Mouse (Mus musculus): ENCODE measurements around the gene Dnm3. TPM values are rescaled to one million over a fixed set of nuclear protein-coding genes. Genes with fewer than 3 reads are reported as not detected.

Dnm3 gene
- polyA plus RNA-seq, 1 experiment from 2014 or later, result 94.2 TPM

- Histone ChIP-seq H3K4me3 (ENCODE audit: low read depth, low read length) (no peak overlapping the region), H3K27ac (ENCODE audit: low read depth, low read length) (peak overlapping the region; percentile 25), H3K4me1 (ENCODE audit: control insufficient read depth, insufficient read depth, low read length) (peaks cover 23% of the 10 kb centered on the region), H3K36me3 (ENCODE audit: control insufficient read depth, insufficient read depth, low read length) (no peaks in the 10 kb centered on the region), H3K27me3 (ENCODE audit: control insufficient read depth, insufficient read depth, low read length) (no peaks in the 10 kb centered on the region), H3K9me3 (ENCODE audit: control insufficient read depth, low read length) (no peaks in the 10 kb centered on the region), H3K4me2 (ENCODE audit: low read depth, low read length) (no peak overlapping the region), H3K9ac (replicated peaks; ENCODE audit: low read depth, low read length) (no peak overlapping the region)
- 46% methylated on average over 14 of the region's 14 CpGs for WGBS
- ATAC-seq (ENCODE audit: low read depth), result no peak
These were observed 293.7 kb downstream of the Dnm3 start for GRCm38 (mm10) chr1:162184003-162184748.

GRCm38 (mm10) chr1:162183438-162183837 is 294.4 kb downstream of the Dnm3 start:
- Histone ChIP-seq H3K27me3 (ENCODE audit: control insufficient read depth, insufficient read depth, low read length) (no peaks in the 10 kb centered on the region), H3K9me3 (ENCODE audit: control insufficient read depth, low read length) (no peaks in the 10 kb centered on the region), H3K4me1 (ENCODE audit: control insufficient read depth, insufficient read depth, low read length) (peaks cover 23% of the 10 kb centered on the region), H3K36me3 (ENCODE audit: control insufficient read depth, insufficient read depth, low read length) (no peaks in the 10 kb centered on the region), H3K27ac (ENCODE audit: low read depth, low read length) (no peak overlapping the region), H3K4me3 (ENCODE audit: low read depth, low read length) (no peak overlapping the region), H3K4me2 (ENCODE audit: low read depth, low read length) (no peak overlapping the region), H3K9ac (replicated peaks; ENCODE audit: low read depth, low read length) (no peak overlapping the region)
- 55% methylated on average over 3 of the region's 3 CpGs for WGBS
- no peak for ATAC-seq (ENCODE audit: low read depth)

- no peaks in the 10 kb centered on the region for H3K9me3 ChIP-seq (ENCODE audit: control insufficient read depth, low read length)
- no peak overlapping the region for H3K4me2 ChIP-seq (ENCODE audit: low read depth, low read length)
- H3K9ac ChIP-seq (replicated peaks; ENCODE audit: low read depth, low read length), result no peak overlapping the region
- no peak for ATAC-seq (ENCODE audit: low read depth)
- WGBS, result 76% methylated on average over 7 of the region's 7 CpGs
- H3K36me3 ChIP-seq (ENCODE audit: control insufficient read depth, insufficient read depth, low read length), result no peaks in the 10 kb centered on the region
- no peaks in the 10 kb centered on the region for H3K27me3 ChIP-seq (ENCODE audit: control insufficient read depth, insufficient read depth, low read length)
- H3K4me3 ChIP-seq (ENCODE audit: low read depth, low read length), result no peak overlapping the region
- no peak overlapping the region for H3K27ac ChIP-seq (ENCODE audit: low read depth, low read length)
- peaks cover 11% of the 10 kb centered on the region for H3K4me1 ChIP-seq (ENCODE audit: control insufficient read depth, insufficient read depth, low read length)
These were observed 296.5 kb downstream of the Dnm3 start for GRCm38 (mm10) chr1:162181187-162181975.

- Histone ChIP-seq H3K36me3 (ENCODE audit: control insufficient read depth, insufficient read depth, low read length) (no peaks in the 10 kb centered on the region), H3K27me3 (ENCODE audit: control insufficient read depth, insufficient read depth, low read length) (no peaks in the 10 kb centered on the region), H3K4me2 (ENCODE audit: low read depth, low read length) (no peak overlapping the region), H3K9me3 (ENCODE audit: control insufficient read depth, low read length) (no peaks in the 10 kb centered on the region), H3K27ac (ENCODE audit: low read depth, low read length) (no peak overlapping the region), H3K9ac (replicated peaks; ENCODE audit: low read depth, low read length) (no peak overlapping the region), H3K4me1 (ENCODE audit: control insufficient read depth, insufficient read depth, low read length) (peaks cover 11% of the 10 kb centered on the region; the same call in 1 of the 2 replicates), H3K4me3 (ENCODE audit: low read depth, low read length) (no peak overlapping the region)
- WGBS, result 78% methylated on average over 7 of the region's 7 CpGs
- no peak for ATAC-seq (ENCODE audit: low read depth)
These were observed 297.4 kb downstream of the Dnm3 start for GRCm38 (mm10) chr1:162180451-162180850.

- no peaks in the 10 kb centered on the region for H3K36me3 ChIP-seq (ENCODE audit: control insufficient read depth, insufficient read depth, low read length)
- H3K4me3 ChIP-seq (ENCODE audit: low read depth, low read length), result no peak overlapping the region
- 88% methylated on average over 4 of the region's 4 CpGs for WGBS
- no peak overlapping the region for H3K4me2 ChIP-seq (ENCODE audit: low read depth, low read length)
- H3K9me3 ChIP-seq (ENCODE audit: control insufficient read depth, low read length), result no peaks in the 10 kb centered on the region
- H3K27ac ChIP-seq (ENCODE audit: low read depth, low read length), result no peak overlapping the region
- no peaks in the 10 kb centered on the region for H3K27me3 ChIP-seq (ENCODE audit: control insufficient read depth, insufficient read depth, low read length)
- H3K9ac ChIP-seq (replicated peaks; ENCODE audit: low read depth, low read length), result no peak overlapping the region
- H3K4me1 ChIP-seq (ENCODE audit: control insufficient read depth, insufficient read depth, low read length), result peaks cover 9% of the 10 kb centered on the region; the same call in 1 of the 2 replicates
- no peak for ATAC-seq (ENCODE audit: low read depth)
These were observed 298.4 kb downstream of the Dnm3 start for GRCm38 (mm10) chr1:162179401-162179800.

GRCm38 (mm10) chr1:162172806-162173205 is 305.0 kb downstream of the Dnm3 start:
- no peaks in the 10 kb centered on the region for H3K27me3 ChIP-seq (ENCODE audit: control insufficient read depth, insufficient read depth, low read length)
- ATAC-seq (ENCODE audit: low read depth), result no peak

GRCm38 (mm10) chr1:162163687-162164484 is 313.9 kb downstream of the Dnm3 start:
- Histone ChIP-seq H3K27me3 (ENCODE audit: control insufficient read depth, insufficient read depth, low read length) (no peaks in the 10 kb centered on the region), H3K4me3 (ENCODE audit: low read depth, low read length) (no peak overlapping the region), H3K4me2 (ENCODE audit: low read depth, low read length) (no peak overlapping the region), H3K36me3 (ENCODE audit: control insufficient read depth, insufficient read depth, low read length) (no peaks in the 10 kb centered on the region), H3K9me3 (ENCODE audit: control insufficient read depth, low read length) (no peaks in the 10 kb centered on the region), H3K4me1 (ENCODE audit: control insufficient read depth, insufficient read depth, low read length) (no peaks in the 10 kb centered on the region), H3K9ac (replicated peaks; ENCODE audit: low read depth, low read length) (no peak overlapping the region), H3K27ac (ENCODE audit: low read depth, low read length) (no peak overlapping the region)
- WGBS, result 85% methylated on average over 7 of the region's 7 CpGs
- no peak for ATAC-seq (ENCODE audit: low read depth)

More at GRCm38 (mm10) chr1:162172806-162173205, 305.0 kb downstream of the Dnm3 start:
- Histone ChIP-seq H3K36me3 (ENCODE audit: control insufficient read depth, insufficient read depth, low read length) (no peaks in the 10 kb centered on the region), H3K9ac (replicated peaks; ENCODE audit: low read depth, low read length) (no peak overlapping the region), H3K4me3 (ENCODE audit: low read depth, low read length) (no peak overlapping the region), H3K27ac (ENCODE audit: low read depth, low read length) (no peak overlapping the region), H3K9me3 (ENCODE audit: control insufficient read depth, low read length) (no peaks in the 10 kb centered on the region), H3K4me1 (ENCODE audit: control insufficient read depth, insufficient read depth, low read length) (no peaks in the 10 kb centered on the region), H3K4me2 (ENCODE audit: low read depth, low read length) (no peak overlapping the region)
- 67% methylated on average over 6 of the region's 6 CpGs for WGBS

- WGBS, result 85% methylated on average over 7 of the region's 7 CpGs
- H3K4me1 ChIP-seq (ENCODE audit: control insufficient read depth, insufficient read depth, low read length), result no peaks in the 10 kb centered on the region
- no peak overlapping the region for H3K4me2 ChIP-seq (ENCODE audit: low read depth, low read length)
- no peaks in the 10 kb centered on the region for H3K36me3 ChIP-seq (ENCODE audit: control insufficient read depth, insufficient read depth, low read length)
- H3K9ac ChIP-seq (replicated peaks; ENCODE audit: low read depth, low read length), result no peak overlapping the region
- no peaks in the 10 kb centered on the region for H3K27me3 ChIP-seq (ENCODE audit: control insufficient read depth, insufficient read depth, low read length)
- H3K9me3 ChIP-seq (ENCODE audit: control insufficient read depth, low read length), result no peaks in the 10 kb centered on the region
- H3K4me3 ChIP-seq (ENCODE audit: low read depth, low read length), result no peak overlapping the region
- no peak overlapping the region for H3K27ac ChIP-seq (ENCODE audit: low read depth, low read length)
- ATAC-seq (ENCODE audit: low read depth), result no peak
These were observed 315.2 kb downstream of the Dnm3 start for GRCm38 (mm10) chr1:162162677-162163076.
